Mouse (Mus musculus): ENCODE data around the gene Ccdc27.

Gene Ccdc27

DNA sequence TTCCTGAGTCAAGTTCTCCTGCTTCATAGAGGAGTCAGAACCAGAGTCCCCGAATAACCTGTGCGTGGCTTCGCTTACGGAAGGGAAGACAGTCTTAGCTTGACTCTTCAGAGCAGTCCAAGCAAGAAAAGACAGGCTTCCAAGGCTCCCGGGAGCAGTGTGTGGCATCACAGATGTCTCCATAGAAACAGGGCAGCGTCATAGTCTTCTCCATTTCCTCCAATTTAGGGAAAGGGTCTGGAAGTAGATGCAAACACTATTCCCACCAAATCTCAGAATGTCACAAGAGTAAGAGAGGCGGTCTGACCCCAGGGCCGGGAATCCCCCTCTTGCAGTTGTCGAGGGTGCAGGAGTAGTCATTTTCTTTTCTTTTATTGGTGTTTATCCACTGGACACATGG lies at the start of gene Ccdc27:
Ccdc27 (minus strand) TSS at position 101 of the 400 bp plus-strand sequence.
- no peak for DNase-seq (ENCODE audit: low read depth, low spot score)

DNA sequence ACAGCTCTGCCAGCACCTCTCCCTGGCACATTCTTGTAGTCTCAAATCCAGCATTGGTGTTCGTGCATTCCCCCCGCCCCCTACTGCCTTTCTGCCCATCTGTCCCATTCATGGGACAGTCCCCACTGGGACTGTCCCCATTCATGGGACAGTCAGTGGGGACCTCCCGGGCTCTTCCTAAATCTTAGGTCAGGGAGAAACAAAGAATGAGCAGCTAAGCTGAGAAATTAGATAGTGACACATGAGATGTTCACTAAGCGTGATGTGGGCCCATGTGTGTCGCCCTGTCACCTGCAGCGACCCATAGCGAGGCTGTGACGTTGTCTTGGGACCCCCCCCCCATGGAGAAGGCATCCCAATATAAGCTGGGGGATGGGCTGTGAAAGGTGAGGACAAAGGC lies 48.9 kb upstream of the Ccdc27 start:
- no peak for DNase-seq (ENCODE audit: low read depth, low spot score)

DNA sequence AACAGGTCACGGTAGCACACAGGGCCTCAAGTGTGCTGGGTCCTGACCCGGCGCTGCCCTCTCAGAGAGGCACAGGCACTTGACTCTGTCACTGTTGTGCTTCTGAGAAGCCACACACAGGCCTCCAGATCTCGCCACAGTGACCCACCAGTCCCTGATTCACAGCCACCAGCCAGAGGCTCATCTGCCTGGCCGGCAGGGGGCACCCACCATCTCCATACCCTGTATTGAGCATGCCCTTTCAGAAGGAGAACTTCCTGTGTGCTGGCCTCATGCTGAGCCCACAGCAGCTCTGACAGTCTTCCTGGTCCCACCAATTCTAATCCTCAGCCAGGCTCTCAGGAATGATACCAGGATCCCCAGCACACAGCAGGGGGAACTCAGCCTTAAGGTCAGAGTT lies 46.7 kb upstream of the Ccdc27 start:
- no peak for DNase-seq (ENCODE audit: low read depth, low spot score)

DNA sequence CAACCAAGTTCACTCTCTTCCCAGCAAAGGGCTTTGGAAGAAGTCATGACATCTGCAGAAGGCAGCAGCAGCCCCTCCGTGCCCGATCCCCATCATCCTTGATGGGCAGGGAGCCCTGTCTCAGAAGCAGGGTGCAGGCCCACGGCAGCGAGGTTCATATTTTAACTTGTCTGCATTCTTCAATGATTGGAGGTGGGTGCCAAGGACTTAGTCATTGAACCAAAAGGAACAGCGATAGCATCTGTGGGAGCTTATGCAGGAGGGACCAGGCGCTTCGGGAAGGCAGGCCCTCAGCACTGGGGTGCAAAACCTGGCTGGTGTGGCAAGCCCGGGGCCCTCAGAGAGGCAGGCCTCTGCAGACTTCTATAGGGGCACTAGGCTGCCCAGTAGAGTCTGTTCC lies 44.0 kb upstream of the Ccdc27 start:
- peak; percentile 61 for DNase-seq (ENCODE audit: low read depth, low spot score)

DNA sequence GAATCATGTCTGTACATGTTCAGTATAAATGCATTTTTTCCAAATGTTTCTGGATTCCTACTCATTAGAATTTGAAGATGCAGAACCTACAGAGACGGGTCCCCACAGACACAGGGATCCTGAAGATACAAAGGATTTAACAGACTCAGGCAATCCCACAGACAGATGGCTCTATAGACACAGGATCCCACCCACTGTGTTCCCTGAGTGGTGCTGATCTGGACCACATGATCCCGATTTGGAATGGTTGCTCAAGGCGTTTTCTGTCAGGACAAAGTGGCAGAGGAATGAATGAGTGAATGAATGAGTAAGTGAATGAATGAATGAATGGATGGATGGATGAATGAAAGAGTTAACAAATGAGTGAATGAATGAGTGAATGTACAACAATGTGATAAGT lies 43.4 kb upstream of the Ccdc27 start:
- peak; percentile 76 for DNase-seq (ENCODE audit: low read depth, low spot score)

DNA sequence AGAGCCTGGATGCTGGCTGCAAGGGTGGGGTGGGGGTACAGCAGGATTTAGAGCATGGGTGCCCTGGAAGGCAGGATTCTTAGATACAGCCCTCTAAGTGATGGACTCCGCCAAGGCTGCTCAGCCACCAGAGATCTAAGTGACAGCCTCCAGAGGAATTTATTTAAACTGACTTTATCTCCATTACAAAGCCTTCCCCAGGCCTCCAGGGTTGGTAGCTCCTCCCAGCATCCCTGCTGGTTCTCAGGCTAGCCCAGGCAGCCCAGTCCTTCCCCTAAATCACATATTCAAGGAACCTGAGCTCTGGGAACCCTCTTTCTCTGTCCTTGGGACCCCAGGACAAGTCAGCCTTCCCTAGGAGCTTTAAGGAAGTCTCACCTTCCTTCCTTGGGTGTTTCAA lies 39.5 kb upstream of the Ccdc27 start:
- no peak for DNase-seq (ENCODE audit: low read depth, low spot score)

DNA sequence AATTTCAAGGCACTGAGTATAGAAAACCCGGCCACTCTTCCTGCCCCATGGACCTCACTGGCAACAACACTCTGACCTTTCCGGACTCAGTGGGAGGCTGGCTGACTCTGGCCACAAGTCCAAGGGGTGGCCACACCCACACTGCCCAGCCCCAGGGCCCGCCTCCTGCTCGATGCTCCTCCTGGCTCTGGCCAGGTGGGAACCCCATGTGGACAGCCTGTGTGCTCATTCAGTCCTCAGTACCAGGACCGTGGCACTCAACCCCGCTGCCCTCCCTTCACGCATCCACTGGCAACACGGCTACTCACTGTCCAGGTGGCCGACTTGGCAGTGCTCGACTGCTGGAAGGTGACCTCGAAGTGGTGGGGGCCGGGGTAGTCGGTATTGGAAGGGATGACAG lies 38.5 kb upstream of the Ccdc27 start:
- DNase-seq (ENCODE audit: low read depth, low spot score) = peak; percentile 68

DNA sequence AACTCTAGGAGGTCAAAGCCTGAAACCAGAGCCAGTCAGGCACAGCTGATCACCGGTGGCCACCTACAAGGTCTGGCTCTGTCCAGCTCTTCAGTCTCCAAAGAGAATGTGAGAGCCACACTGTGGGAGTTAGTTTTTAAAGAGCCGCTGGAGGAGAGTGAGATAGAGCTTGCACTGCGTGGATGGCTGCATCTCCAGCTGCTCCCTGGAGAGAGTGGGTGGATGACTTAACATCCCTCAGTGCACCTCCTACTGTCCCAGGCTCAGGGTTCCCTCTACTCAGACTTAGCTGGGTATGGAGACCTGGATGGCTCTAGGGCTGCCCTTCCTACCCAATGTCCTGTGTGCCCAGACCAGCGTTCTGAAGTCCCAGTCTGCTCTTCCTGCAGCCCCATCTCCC lies 37.7 kb upstream of the Ccdc27 start:
- DNase-seq (ENCODE audit: low read depth, low spot score) = peak; percentile 74

DNA sequence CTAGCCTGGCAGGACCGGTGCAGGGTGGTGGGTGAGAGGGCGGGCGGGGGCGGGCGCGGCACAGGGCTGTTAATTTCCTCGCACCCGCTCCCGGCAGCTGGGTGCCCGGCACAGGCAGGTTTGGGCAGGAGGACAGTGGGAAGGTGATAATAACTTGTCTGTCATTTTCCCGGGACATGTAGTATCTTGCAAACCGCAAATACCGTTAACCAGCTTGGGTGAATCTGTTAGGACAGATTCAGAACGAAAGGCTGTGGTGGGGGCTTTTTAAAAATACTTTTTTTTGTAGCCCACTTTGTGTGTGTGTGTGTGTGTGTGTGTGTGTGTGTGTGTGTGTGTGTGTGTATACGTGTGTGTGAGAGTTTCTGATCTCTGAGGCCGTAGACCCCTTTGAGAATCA lies 29.5 kb upstream of the Ccdc27 start:
- DNase-seq (ENCODE audit: low read depth, low spot score) = peak; percentile 25

DNA sequence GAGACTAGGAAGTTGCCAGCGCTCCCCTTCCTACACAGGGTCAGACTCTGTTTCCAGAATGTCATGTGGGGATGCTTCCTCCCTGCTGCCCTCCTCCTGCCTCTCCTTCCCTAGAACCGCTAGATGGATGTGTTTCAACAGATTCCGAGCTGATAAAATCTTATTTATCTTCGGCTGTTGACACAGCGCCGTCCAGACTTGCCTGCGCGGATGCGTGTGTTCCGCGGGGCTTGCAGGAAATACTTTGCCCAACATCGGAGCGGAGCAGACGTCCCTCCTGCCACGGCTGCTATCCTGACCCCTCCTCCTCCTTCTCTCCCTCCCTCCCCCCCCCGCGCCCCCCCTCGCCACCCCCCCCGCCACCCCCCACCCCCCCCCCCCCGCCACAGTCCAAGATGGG lies 29.0 kb upstream of the Ccdc27 start:
- DNase-seq (ENCODE audit: low read depth, low spot score) = no peak

DNA sequence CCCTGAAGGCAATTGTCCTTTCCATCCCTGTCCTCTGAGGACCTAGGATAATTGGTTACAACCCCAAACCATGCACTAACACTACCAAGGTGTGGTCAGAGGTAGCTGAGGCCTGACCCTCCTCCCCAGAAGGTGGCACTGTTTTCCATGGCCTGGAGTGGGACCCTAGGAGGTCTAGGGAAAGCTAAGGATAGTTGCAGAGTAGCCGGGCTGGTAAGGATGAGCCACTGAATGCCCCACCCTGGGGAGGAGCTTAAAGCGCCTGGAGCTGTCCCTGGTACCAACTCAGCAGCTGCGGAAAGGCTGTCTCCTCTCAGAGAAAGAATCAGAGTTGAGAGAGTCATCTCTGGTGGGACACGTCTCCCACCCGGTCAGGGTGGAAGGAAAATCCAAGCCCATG lies 28.4 kb upstream of the Ccdc27 start:
- DNase-seq (ENCODE audit: low read depth, low spot score) = peak; percentile 46

DNA sequence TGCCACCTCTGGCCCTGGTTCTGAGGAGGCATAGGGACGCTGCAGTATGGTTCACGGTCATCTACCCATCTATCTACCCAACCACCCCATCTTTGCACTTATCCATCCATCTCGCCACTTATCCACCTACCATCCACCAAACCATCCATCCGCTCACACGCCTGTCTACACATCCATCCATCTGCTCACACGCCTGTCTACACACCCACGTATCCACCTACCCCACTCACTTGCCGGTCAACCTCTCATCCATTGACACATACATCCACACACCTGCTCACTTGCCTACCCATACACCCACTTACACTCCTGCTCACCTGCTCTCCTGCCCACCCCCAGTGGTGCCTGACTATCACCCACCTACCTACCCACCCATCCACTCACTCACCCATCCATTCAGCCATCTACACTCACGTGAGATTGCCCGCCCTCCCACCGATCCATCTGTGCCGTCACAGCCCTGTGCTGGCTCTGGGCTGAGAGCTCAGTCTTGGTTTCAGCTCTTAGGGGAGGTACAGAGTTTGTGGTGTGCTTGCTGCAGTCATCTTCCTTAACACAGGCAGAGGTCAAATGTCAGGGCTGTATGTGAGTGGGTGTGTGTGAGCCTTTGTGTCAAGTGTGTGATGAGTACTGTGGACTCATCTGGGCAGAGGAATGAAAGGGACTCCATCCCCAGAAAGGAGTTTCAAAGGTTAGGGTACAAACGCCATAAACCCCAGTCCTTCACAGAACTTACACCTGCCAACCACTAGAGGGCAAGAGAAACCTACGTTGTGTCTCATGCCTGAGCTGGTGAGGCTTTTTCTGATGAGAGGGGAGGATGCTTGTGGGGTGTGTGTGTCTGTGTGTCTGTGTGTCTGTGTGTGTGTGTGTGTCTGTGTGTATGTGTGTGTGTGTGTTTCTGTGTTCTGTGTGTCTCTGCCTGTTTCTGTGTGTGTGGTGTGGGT lies 22.6 kb upstream of the Ccdc27 start:
- peak; percentile 80 for DNase-seq (ENCODE audit: low read depth, low spot score)

DNA sequence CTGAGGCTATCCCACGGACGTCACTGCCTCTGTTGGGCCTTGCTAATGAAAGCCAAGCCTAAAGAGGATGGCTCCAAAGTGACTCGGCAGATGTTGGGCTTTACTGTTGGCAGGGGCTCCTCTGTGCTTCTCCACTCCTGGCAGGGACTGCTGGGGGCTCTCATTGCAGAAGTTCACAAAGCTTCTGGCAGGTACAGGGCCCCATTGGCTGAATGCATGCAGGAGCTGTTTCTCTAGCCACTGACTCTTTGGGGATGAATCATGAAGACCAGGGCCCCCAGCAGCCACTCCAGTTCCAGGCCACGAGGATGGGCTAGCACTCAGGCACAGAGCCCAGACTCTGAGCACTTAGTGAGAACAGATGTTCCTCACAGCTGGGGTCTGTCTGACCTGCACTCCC lies 15.2 kb upstream of the Ccdc27 start:
- DNase-seq (ENCODE audit: low read depth, low spot score) = no peak

DNA sequence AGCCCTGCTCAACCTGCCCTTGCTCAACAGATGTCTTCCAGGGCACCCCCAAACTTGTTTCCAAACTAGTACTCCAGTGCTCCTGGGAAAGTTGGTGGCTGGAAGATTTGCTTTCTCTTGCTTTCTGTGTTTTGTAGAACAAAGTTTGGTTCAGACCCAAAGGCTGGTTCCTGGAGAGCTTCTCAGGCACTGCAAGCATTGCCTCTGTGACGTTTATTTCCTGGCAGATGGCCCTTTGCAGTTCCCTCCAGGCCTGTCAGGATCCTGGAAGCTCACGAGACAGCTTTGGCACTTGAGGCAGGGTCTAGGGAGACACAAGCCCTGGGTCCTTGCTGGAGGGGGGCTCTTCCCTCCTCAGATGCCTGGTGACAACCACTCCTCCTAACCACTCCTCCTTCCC lies 14.2 kb upstream of the Ccdc27 start:
- DNase-seq (ENCODE audit: low read depth, low spot score) = peak; percentile 16

DNA sequence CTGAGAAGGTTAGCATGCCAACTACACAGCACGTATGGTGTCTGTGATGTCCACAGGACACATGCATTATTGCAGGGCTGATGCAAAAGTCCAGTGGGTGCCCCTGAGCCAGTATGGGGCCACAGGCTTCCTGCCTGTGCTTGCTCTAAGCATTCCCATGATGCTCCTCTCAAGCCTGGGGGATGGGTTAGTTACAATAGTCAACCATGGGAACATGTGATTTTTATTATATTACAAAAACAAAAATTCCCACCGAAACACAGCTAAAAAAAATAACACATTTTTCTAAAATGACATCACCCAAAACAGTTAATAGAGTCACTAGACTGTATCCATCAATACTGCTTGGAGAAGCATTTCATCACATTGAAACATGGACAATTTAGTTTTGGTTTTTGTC lies 13.6 kb upstream of the Ccdc27 start:
- DNase-seq (ENCODE audit: low read depth, low spot score) = no peak

DNA sequence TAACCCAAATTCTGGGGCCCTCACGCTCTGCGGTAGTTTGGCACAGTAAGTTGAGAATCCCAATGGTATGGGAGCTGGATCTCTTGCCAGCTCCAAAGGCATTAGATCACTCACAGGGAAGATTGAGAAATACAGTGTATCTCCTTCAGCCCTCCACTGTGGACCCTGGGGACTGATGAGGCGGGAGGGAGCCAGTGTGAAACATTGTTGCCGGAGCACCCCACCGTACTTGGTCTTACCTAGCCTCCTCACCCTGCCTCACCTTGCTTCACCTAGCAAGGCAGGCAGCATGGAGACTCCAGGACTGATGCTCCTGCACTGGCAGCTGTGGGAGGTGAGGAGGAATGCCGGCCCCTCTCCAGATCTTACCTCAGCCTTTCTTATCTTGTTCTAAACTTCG lies 13.0 kb upstream of the Ccdc27 start:
- DNase-seq (ENCODE audit: low read depth, low spot score) = no peak

DNA sequence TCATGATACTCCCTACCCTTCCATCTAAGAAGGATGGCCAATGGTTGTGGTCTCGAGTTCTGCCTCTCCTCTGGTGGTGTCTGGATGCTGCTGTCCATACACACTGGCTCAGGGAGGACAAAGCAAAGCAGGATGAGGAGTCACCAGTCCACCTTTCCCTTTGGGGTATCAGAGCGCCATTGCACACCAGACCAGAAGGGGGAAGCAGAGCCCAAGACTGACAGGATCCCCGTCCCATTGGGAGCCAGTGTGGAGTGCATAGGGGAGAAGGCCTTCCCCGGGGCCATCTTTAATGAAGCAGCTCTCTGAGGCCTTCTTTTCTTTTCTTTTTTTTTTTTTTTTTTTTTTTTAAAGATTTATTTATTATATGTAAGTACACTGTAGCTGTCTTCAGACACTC lies 10.6 kb upstream of the Ccdc27 start:
- no peak for DNase-seq (ENCODE audit: low read depth, low spot score)

DNA sequence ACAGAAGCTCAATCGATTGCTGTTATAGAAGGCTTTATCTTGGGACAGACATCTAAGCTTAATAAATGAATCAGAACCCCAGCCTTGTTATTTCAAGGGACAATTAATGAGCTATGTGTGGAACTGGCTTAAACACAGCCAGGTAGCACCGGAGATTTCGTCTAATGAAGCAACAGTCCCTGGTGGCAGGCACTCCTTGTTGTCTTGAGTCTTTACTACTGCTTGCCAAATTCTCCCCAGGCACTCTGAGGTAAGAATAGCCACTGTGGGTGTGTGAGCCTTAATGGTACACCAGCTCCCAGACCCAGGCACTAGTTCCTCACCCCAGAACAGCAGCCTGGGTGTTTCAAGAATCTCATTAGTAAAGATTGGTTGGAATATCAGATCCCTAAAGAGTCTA lies 8.9 kb upstream of the Ccdc27 start:
- DNase-seq (ENCODE audit: low read depth, low spot score) = peak; percentile 59

DNA sequence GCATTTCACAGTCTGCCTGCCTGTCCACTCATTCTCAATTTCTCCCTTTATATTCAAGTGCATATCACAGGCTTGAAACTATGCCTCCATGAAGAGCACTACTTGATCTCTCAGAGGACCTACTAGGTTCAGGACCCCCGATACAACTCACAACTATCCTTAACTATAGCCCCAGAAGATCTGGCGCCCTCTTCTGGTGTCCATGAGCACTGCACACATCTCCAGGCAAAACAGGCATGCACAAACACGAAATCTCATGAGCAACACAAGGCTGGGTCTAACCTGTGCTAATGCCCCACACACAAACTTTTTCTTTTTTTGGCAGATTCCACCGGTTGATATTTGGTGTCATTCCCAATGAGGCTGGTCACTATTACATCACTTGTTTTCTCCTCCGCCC lies 3.4 kb upstream of the Ccdc27 start:
- DNase-seq (ENCODE audit: low read depth, low spot score) = no peak

DNA sequence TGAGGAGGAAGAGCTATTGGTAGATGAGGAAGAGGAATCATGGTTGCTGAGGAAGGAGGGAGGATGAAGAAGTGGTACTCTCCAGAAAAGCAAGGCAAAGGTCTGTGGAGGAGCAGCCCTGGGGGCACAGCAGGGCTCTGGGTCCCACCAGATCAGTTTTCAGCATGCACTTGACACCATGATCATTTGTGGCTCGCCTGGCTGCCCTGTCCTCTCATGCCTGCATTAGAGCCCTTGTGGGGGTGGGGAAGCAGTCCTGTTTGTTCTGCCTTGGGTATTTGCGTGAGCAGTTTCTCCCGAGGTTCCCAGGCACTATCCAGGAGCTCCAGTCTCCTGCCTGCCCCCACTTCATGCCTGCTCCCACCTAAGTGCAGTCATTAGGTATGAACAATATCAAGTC lies 5.4 kb downstream of the Ccdc27 start:
- no peak for DNase-seq (ENCODE audit: low read depth, low spot score)

DNA sequence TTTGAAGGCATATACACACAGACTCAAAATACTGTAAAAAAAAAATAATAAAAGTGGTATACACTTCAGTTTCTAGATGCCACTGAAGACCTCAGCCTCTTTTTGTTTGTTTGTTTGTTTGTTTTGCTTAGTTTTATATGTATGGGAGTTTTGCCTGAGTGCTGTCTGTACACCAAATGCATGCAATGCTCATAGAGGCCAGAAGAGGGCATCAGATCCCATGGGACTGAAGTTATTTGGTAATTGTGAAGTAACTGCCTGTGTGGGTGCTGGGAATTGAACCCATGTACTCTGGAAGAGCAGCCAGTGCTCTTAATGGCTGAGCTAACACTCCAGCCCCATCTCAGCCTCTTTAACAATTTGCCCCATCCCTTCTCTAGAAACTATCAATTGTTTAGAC lies 13.8 kb downstream of the Ccdc27 start:
- no peak for DNase-seq (ENCODE audit: low read depth, low spot score)

DNA sequence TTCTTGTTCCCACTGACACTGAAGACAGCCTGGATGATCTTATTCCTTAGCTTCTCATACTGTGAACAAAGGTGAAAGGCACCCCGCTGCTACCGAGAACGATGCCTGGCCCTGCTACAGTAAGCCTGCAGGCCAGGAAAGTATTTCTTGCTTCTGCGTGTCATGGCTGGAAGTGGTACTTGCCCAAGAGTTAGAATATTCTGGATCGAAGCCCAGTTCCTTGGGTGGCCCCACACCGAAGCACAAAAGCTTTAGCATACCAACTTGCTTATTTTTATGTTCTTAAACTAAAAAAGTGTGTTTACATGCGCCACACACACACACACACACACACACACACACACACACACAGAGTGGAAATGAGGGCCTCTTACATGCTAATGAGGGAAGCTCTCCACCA lies 14.4 kb downstream of the Ccdc27 start:
- no peak for DNase-seq (ENCODE audit: low read depth, low spot score)

DNA sequence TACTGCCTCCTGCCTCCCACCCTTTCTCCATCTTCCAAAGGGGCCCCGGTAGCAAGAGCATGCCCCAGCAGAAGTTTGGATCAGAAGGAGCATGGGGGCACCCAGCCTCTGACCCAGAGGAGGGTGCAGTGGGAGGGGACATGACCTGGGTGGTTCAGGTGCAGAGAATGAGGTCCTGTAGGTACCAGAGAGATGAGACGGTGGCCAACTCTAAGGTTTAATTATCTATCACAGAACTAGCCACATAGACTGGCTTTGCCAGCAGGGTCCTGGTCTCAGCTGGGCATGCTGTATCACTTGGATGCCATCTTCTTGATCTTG lies 16.1 kb downstream of the Ccdc27 start:
- no peak for DNase-seq (ENCODE audit: low read depth, low spot score)
